Mouse (Mus musculus) cerebellum, postnatal 14 days (tissue): Measurements from ENCODE around the gene Pygm.
A peak's percentile ranks its signal among the peaks of the same experiment; 100 is the strongest.

Experiments used
- DNase-seq, 2 experiments: peaks; one replicate each; pipeline ENCODE4 v3.0.0; 2021; ENCODE audit warnings: mixed read lengths in 2 of 2

Gene Pygm

GRCm38 (mm10) chr19:6446736-6447437 lies 62.7 kb downstream of the Pygm start:
- DNase-seq = peak; percentile 46 to 62
